Mouse (Mus musculus): ENCODE measurements around the gene E330009J07Rik.

- TF ChIP-seq POLR2A (IDR thresholded peaks at IDR 0.05; ENCODE audit: extremely low read depth, insufficient read depth, low read length) (no peak), CTCF (IDR thresholded peaks at IDR 0.05; ENCODE audit: extremely low read depth, insufficient read depth, low read length) (no peak)
Observed at GRCm38 (mm10) chr6:40434697-40435096, 1.2 kb downstream of the E330009J07Rik start.

Measured in cortical plate, adult 2 months (tissue).